Mouse (Mus musculus): Measurements from ENCODE around the gene Cdh4.

The Cdh4 gene

DNA sequence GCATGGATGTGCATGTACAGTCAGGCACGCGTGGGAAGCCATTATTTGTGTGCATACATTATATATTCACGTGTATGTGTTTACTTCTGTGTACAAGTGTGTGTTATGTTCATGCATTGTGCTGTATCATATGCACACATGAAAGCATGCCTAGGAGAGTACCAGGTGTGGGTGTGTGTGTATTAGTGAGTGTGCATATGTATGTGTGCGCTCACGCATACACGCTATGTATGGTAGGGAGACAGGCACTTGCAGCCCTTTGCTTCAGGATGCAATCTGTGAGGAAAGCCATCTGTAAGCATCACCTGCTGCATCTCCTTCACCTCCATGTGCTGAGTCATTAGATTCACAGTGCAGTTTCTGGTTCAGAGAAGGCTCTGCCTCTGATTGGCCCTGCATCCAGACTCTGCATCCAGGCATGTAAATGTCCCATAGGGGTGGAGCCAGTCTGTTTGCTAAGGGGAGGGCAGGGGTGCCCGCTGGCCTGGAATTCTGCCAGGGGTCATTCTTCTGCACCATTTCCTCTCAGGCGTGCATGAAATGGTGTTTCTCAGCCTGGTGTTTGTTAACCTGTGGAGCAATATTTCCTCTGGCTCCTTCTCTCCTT, 25.7 kb downstream of the Cdh4 start:
- DNase-seq (ENCODE audit: low spot score in 2 of 2), result no peak

GRCm38 (mm10) chr2:179476622-179477021, 34.4 kb downstream of the Cdh4 start:
- no peak for DNase-seq (ENCODE audit: low spot score in 2 of 2)

- no peak for DNase-seq (ENCODE audit: low spot score in 2 of 2)
Observed at GRCm38 (mm10) chr2:179480800-179481200, 38.6 kb downstream of the Cdh4 start.

DNA sequence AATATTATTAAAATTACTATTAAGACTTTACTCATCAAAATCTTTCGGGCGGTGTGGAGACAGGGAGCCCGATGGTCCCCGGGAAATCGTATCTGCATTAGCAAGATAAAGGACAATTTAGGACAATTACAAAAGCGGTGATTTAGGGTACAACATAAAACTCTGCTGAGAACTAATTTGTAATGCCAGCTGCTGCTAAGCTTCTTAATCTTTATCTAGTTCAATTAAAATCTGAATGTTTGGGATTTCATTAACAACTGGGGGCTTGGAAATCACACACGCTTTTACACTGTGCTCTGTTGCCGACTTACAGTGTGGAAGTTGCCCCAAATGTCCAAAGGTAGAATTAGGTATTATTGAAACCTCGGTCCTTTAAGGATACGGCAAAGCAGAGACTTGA, 39.1 kb downstream of the Cdh4 start:
- no peak for DNase-seq (ENCODE audit: low spot score in 2 of 2)

GRCm38 (mm10) chr2:179488526-179489139, 46.4 kb downstream of the Cdh4 start:
- DNase-seq (ENCODE audit: low spot score in 2 of 2), result no peak

- no peak for DNase-seq (ENCODE audit: low spot score in 2 of 2)
Observed at GRCm38 (mm10) chr2:179491891-179492290, 49.7 kb downstream of the Cdh4 start.

- DNase-seq (ENCODE audit: low spot score in 2 of 2), result no peak
Observed at GRCm38 (mm10) chr2:179494276-179494675, 52.0 kb downstream of the Cdh4 start.

- DNase-seq (ENCODE audit: low spot score in 2 of 2), result no peak
Observed at GRCm38 (mm10) chr2:179510439-179510838, 68.2 kb downstream of the Cdh4 start.

DNA sequence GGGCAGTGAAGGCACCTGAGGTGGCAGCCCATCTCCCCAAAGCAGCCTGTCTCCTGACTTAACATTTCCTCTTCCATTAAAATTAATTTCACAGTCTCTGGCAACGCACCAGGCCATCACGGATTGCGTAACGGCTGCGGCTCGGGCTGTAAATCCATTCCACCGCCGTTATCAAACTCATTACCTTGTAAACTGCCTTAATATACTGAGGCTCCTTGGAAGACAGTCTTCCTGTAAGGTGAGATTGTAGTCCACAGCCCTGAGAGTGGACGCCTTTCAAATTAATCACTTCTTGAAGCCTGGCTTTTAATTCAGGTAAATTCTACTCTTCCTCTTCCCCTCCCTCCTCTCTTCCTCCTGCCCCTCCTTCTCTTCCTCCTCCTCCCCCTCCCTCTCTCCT, 74.3 kb downstream of the Cdh4 start:
- no peak for DNase-seq (ENCODE audit: low spot score in 2 of 2)

GRCm38 (mm10) chr2:179518456-179519032, 76.3 kb downstream of the Cdh4 start:
- DNase-seq (ENCODE audit: low spot score in 2 of 2), result no peak

- no peak for DNase-seq (ENCODE audit: low spot score in 2 of 2)
Observed at GRCm38 (mm10) chr2:179519161-179519560, 76.9 kb downstream of the Cdh4 start.

DNA sequence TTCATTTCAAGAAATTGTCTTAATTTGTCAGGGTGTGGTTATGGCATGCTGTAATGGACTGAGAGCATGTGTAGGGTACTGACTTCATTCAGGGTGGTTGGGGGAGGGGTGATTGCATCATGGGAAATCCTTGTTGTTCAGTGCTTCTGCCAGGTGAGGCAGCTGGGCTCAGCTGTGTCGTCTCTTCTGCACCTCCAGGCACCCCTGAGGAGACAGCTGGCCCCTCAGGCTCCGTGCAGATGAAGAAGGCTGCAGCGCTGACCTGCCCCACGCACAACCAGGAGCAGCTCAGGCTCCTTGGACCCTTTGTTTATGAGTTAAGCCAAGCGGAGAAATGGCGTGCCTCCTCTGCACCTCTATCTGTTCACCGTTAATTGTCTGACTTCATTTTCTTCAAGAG, 77.7 kb downstream of the Cdh4 start:
- no peak for DNase-seq (ENCODE audit: low spot score in 2 of 2)

DNA sequence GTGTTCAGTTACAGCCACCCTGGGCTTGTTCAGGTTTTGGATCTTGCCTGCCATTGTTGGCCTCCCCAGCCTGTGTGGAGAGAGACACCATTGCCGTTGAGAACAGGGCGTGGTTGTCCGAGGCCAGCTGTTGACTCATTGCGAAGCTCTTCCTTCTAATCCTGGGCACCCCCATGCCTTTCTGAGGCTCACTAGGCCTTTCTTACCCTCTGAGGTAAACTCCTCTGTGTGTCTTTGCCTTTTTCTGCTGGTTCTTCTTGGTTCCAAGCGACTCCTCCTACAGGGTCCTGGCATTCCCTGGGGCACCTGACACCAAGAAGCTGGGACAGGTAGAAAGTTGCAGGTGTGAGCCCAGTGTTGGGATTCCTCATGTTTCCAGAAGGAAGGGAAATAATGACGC, 78.7 kb downstream of the Cdh4 start:
- no peak for DNase-seq (ENCODE audit: low spot score in 2 of 2)

DNA sequence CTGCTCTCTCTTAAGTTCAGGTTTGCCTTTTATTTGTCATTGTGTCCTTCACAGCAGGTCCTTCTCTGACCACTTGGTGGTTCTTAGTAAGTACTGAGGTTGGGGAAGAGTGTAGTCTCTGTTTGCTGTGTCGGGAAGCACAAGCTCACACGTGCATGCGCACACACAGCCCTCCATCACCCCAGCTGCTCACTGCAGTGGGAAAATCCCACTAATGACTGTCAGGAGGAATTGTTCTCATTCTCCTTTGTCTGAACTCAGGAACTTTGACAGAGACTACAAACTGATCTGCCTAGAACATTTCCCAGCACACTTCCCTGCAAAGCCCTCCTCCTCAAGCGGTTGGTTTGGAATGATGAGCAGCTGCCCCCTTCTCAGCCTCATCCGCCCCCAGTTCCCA, 79.2 kb downstream of the Cdh4 start:
- DNase-seq (ENCODE audit: low spot score in 2 of 2), result no peak

GRCm38 (mm10) chr2:179522141-179522540, 79.9 kb downstream of the Cdh4 start:
- DNase-seq (ENCODE audit: low spot score in 2 of 2), result no peak

GRCm38 (mm10) chr2:179526976-179527375, 84.7 kb downstream of the Cdh4 start:
- no peak for DNase-seq (ENCODE audit: low spot score in 2 of 2)

DNA sequence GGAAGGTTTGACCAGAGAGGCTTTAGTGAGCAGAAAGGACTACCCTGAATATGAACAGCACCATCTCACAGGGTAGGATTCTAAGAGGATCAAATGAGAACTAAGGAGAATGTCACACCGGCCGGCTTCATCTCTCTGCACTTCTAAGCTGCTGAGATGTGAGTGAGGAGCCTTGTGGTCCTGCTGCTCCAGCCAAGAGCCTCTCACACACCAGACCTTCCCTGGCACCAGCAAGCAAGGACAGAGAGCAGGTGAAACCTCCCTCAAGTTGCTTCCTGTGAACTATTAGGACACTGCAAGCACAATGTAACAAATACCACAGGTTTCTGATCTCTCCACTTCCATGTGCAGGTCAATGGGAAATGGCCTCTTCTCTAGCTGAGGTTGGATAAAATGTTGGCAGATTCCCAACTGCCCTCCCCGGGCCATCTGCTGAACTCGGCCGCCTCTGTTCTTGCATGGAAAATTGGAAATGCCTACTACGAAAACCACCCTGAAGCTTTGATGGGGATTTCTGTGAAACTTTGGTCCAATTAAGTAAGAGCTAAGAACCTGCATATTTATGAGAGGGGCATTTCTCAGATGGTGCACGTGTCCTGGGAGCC, 88.3 kb downstream of the Cdh4 start:
- DNase-seq (ENCODE audit: low spot score in 2 of 2), result no peak

DNA sequence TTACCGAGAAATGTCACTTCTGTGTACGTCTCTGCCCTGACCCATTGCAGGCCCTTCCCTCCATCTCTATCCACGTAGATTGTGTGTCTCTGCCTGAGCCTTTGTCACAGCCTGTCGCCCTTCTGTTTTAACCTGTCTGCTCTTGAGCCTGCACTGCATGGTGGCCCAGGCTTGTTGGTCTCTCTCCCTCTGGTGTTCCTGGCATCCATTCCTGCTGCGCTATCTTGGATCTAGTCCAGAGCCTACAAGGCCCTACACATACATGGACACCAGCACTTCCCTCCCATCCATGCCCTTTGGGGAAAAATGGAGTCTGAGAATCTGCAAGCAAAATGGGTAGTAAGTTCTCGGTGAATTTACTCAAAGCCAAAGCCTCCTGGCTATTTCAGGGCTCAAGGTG, 91.0 kb downstream of the Cdh4 start:
- no peak for DNase-seq (ENCODE audit: low spot score in 2 of 2)

GRCm38 (mm10) chr2:179533881-179534280, 91.7 kb downstream of the Cdh4 start:
- no peak for DNase-seq (ENCODE audit: low spot score in 2 of 2)

DNA sequence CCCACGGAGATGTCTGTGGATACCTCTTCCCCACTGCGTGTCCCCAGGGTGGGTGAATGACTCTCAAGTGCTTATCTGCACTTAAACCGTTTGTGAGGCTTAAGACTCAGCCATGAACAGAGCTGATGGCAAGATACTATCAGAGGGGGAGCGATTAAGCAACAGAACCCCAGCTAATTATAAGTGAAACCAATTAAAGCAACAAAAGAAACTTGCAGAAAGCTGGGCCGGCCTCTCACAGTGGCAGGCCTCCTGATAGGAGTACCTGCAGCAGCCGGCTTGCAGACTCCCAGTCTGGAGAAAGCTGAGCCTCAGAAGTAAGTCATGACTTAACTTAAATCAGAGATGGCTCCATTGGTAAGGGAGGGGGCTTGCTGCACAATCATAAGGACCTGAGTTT, 93.0 kb downstream of the Cdh4 start:
- no peak for DNase-seq (ENCODE audit: low spot score in 2 of 2)

DNA sequence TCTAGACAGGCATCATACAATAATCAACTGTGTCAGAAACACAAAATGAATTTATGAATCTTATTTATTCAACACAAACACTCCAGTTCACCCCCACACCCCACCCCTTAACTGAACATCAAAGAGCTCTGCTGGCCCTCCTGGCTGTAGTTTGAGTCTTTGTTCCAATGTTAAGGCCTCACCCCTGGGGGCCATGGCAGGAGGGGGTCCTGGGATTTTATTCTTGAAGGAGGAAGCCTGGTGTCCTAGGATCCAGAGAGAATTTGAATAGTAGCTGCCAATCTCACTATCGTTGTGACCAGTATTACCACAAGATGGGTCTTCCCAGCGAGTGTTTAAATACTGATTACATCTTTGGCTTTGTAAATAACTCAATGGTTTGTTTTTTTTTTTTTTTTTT, 94.5 kb downstream of the Cdh4 start:
- no peak for DNase-seq (ENCODE audit: low spot score in 2 of 2)

- DNase-seq (ENCODE audit: low spot score in 2 of 2), result no peak
Observed at GRCm38 (mm10) chr2:179537390-179537789, 95.2 kb downstream of the Cdh4 start.

DNA sequence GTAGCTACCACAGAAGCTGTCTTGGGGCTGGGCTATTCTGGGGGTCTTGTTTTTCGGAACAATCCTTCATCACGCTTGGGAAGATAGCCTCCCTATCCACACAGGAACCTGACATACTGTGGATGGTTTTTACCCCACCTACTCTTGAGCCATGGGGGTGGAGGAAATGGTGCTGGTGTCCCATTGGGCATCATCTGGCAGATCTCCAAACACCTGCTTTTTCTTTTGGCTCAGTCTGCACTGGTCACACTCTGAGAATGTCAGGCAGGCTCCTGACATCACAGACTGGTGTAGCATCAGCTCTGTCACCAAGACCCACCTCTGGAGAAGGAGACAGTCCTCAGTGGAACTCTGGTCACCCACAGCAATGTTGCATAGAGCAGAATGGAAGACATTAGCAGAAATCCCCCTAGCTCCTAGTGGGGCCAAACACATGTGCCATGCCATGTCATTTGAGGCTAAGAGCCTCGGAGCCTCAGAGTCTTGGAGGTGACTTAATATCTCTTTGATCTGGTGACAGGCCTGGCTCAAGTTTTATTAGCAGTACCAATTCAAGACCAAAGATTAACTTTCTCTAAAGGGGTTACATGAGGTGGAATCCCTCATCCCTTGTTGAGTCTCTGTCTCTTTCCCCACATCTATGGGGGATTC, 95.7 kb downstream of the Cdh4 start:
- DNase-seq (ENCODE audit: low spot score in 2 of 2), result no peak
